Mouse (Mus musculus): ENCODE data around the gene Exoc2.

The Exoc2 gene

DNA sequence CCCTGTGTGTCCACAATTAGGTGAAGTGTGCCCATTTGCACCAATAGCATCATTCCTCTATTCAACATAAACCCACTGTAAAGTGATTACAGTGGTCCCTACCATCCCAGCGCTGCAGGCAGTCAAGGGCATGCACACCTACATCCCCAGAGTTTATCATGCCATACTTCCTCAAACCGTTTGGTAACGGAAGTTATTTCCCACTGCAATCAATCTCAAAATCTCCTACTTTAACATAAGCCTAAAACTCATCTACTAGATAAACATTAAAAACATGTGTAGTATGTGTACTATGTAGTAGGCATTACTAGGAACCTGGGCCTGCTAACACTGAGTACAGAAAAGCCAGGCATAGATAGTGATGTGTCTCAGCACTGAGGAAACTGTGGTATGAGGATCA is 2.8 kb downstream of the Exoc2 start:
- in situ Hi-C loops (cut with MboI) = no loop called here

DNA sequence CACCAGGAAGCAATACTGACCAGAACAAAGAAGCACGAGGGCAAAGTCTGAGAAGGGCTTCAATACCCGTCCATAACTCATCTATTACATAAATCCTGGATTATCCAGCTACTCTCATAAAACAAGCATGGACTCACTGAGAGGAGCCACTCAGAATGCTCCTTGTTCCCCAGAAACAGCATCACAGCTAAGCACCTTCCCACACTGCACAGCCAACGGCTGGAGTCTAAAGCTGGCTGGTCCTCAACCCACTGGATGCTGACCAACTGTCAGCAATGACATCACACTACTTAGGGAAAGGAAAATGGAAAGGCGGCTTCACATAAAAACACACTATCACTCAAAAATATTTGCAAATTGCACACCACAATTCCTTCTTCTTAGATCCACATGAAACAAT is 5.6 kb downstream of the Exoc2 start:
- in situ Hi-C loops (cut with MboI) = no loop called here

DNA sequence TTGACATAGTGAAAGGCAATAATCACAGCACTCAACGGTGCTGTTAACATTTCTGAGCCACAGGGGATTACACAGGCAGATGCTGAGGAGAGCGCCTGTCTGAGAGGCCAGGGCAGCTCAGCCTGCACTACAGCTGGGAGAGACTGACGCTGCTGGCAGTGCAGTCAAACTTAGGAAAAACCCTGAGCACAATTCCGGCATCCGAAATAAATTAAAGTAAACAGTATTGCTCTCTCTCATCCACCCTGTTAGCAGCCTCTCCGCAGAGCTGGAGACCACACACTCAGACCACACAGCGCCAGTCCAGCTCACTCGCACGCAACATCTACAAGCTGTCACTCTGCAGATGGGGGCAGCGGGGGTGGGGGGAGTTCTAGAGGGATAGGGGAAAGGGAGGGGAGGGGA is 7.4 kb downstream of the Exoc2 start:
- in situ Hi-C loops (cut with MboI) = no loop called here

DNA sequence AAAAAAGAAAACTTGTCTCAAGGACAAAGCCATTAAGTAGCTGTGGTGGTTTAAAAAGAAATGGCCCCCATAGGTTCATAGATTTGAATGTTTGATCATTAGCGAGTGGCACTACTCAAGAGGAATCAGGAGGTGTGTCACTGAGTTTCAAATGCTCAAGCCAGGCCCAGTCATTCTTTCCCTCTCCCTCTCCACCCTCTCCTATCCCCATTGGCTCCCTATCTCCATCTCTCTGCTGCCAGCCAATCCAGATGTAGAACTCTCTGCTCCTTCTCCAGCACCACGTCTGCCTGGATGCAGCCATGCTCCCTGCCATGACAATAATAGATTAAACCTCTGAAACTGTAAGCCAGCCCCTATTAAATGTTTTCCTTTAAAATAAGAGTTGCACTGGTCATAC is 12.0 kb downstream of the Exoc2 start:
- in situ Hi-C loops (cut with MboI) = no loop called here

DNA sequence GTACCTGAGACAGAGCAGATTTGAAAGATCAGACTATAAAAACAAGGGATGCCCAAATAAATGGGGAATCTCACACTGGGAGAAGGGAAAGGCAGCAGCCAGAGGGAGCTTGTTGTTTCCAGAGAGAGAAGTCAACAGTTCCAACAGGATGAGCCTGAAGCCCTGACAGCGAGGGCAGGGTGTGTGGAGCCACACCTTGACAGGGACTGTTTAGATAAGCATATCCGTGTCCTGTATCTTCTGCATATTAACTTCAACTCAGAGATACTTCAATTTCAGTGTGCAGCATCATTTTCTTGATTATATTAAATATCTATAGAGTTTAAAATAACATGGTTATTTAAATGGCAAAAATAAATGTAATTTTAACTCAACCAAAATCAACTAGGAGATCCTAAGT is 13.2 kb downstream of the Exoc2 start:
- in situ Hi-C loops (cut with MboI) = no loop called here

DNA sequence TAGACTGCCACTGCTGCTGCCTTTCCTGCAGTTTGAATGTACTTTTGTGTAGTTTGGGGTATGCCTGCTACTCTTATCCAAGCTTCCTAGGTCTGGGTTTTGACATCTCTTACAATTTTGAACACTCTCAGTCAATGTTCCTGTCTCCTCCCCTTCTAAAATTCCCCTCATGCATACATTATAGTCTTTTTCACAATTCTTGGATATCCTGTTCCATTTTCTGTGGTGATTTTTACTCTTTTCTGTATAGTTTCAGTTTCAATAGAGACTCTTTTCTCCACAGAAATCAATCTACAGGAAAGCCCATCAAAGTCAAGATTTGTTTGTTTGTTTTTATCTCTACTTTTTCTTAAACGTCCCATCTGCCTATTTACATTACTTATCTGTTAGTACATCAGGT is 20.3 kb downstream of the Exoc2 start:
- in situ Hi-C loops (cut with MboI) = no loop called here

DNA sequence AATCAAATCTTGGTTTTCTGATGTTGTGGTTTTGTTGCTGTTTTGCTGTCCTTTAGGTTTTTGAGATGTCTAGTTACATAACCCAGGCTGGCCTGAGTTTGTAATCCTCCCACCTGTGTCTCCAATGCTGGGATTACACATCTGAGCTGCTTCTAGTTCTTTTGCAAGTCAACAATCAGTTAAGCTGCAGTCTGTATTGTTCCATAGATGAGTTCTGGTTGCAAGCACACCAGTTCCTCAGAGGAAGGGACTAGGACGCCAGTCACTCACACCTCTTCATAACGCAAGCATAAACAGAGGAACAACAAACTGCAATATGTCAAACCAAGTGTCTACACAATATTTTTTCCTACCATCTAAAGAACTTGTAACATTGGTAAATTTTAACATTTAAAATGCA is 21.8 kb downstream of the Exoc2 start:
- in situ Hi-C loops (cut with MboI) = no loop called here

DNA sequence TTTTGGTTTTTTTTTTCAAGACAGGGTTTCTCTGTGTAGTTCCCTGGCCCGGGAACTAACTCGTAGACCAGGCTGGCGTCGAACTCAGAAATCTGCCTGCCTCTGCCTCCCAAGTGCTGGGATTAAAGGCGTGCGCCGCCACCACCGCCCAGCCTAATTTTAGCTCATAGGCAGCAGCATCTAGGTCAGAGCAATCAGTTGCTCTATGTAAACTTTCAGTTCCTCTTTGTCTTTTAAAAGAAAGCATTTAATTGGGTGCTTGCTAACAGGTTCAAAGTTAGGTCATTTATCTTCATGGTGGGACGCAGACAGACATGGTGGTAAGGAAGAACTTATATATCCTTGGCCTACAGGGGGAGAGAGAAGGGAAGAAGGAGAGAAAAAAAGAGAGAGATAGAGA is 24.7 kb downstream of the Exoc2 start:
- in situ Hi-C loops (cut with MboI) = no loop called here

DNA sequence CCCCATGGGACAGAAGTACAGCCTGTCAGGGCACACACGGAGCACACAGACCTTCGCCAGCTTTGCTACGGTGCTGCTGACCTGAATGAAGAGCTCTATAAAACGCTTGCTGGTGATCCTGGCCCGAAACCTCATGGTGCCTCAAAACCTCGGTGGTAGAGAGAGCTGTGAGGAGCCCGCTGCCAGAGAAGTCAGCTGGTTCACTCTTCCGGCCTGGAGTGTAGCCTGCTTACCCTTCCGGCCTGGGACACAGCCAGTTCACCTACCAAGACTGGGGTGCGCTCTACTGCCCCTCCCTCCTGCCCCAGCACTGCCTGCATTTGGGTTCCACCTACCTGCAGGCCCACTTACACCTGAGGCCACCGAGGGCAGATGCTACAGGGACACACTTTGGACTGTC is 26.4 kb downstream of the Exoc2 start, which contains the start of gene Hus1b:
TSS of gene Hus1b (minus strand) at position 220 of the 400 bp plus-strand sequence.
- in situ Hi-C loops (cut with MboI) = no loop called here

DNA sequence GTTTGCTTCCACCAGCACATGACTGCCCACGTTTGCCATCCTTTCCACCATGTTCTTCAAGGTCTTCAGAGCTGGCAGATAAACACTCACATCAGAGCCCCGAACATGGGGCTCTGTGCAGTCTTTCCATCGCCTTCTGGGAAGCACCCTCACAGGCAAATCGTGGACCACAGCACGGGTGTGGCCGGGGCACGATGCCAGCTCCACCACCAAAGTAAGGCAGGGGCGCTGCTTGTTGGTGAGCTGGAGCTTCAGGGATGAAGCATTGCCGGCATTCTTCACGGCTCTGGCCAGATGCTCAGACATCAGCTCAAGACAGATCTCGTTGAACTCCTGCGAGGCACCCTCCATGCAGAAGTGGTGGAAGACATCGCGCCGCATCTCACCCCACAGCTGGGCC is 26.8 kb downstream of the Exoc2 start:
- in situ Hi-C loops (cut with MboI) = no loop called here

DNA sequence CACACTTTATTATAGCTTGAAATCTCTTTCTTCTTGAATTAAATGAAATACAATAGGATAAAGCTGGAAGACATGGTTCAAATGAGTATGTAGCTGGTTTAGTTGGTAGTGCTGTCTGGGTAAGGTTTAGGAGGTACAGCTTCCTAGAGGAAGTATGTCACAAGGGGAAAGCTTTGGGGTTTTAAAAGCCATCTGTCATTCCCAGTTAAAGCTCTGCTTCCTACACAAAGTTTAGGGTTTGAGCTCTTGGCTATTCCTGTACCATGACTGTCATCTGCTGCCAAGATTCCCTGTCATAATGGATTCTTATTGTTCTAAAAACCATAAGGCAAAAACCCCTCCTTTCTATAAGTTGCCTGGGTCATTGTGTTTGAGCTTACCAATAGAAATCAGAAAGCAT is 28.1 kb downstream of the Exoc2 start:
- in situ Hi-C loops (cut with MboI) = no loop called here

DNA sequence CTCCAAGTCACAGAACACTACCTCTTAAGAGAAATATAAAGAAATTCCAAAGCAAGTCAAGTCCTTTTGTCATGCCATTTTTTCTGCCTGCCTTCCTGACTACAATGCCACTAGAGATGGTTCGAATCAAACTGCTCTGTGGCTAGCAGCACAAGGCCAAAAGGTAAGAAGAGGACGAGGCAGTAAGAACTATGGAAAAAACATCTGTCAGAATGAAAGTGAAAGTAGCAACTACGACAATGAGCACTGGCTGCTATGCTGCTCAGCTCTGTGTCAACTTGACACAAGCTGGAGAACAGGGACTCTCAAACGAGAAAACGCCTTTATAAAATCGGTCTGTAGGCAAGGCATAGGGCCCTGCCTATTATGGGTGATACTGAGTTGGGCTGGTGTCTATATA is 40.9 kb downstream of the Exoc2 start:
- in situ Hi-C loops (cut with MboI) = no loop called here

DNA sequence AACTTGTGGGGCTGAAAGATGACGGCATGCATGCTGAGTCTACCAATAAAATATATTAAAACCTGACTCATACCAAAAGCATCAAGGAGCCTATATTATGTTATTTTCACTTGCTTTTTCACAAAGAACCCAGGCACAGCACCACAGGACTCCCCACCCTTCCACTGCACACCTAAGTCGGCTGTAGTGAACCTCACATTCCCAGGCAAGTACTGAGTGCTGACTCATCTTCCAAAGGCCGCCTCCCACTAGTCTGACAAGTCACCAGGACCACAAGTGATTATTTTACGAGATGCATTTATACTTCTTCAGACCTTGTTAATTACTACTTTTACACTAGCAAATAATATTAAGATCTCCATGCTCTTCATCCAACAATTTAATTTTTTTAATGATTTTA is 42.3 kb downstream of the Exoc2 start:
- in situ Hi-C loops (cut with MboI) = no loop called here

DNA sequence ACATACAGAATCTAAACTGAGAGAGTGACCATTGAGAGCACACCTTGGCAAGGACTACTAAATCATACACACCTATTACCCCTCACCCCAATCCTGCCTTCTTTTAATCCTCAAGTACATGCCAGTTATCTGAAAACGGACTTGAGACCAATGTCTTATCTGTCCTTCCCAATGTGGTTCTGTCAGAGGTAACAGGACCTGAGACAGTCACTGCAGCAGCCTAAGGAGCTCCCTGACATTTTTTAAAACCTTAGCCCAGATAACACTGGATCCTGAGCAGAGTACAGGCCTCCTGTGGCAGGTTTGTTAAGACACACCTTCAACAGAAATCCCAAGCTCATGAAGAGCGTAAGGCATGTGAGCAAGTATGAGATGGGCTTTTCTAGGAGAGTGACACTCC is 44.8 kb downstream of the Exoc2 start:
- in situ Hi-C loops (cut with MboI) = no loop called here

DNA sequence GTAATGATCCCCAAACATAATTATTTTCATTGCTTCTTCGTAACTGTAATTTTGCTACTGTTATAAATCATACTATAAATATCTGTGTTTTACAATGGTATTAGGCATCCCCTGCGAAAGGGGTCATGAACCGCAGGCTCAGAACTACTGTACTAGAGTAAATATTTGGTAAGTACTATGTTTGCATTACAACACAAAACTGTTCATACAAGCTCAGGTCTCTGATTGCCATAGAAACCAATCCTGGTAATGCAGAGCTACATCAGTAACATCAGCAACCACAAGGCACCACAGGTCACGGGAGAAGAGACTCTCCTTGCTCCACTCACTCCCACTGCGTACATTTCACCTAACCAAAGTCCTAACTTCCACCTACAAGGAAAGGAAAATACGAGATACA is 49.6 kb downstream of the Exoc2 start:
- in situ Hi-C loops (cut with MboI) = no loop called here

DNA sequence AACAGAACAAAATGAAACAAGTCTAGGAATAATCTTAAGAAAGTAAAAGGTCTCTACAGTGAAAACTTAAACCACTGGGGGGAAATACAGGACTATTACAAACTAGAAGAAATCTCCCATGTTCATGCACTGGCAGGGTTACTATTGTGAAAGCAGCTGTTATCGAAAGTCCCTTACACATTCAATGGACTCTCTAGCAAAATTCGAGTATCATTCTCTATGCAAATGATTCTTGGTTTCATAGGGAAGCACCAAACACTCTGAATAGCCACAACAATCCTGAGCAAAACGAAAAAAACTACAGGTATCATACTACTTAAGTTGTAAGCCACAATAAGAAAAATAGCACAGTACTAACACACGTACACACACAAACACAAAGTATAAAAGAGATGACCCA is 52.0 kb downstream of the Exoc2 start:
- in situ Hi-C loops (cut with MboI) = no loop called here

DNA sequence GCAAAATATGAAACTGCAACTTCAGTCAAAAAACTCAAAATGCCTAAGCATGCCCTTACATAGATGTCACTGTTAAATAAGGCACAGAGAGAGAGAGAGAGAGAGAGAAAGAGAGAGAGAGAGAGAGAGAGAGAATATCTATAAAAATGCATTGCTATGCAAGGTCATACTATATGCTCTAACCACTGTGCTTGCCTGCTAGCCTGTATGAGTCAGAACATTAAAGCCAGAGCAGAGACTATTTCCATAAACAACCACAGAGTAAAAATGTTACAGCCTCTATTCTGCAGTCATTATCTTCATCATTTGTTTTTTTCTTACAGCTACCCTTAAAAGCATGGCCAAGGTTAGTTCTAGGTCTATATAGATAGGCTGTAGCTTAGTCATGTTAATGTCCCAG is 60.1 kb downstream of the Exoc2 start:
- in situ Hi-C loops (cut with MboI) = no loop called here

DNA sequence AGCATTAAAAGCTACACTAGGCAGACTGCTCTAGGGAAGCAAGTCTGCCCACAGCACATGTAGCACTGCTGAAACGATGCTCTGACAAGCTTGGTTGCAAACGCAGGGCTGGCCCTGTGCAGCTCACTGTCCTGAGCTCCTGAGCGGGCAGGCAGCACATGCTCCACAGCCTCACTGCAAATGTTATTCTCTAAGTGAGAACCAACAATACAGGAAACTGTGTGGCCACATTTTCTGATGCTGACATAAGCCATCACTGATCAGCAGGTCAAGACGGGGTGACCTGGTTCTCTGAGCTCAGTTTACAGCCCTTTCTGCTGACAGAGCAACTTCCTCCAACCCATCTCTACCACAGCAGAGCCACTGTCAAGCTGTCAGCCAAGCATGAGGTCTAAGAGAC is 60.9 kb downstream of the Exoc2 start:
- in situ Hi-C loops (cut with MboI) = no loop called here

DNA sequence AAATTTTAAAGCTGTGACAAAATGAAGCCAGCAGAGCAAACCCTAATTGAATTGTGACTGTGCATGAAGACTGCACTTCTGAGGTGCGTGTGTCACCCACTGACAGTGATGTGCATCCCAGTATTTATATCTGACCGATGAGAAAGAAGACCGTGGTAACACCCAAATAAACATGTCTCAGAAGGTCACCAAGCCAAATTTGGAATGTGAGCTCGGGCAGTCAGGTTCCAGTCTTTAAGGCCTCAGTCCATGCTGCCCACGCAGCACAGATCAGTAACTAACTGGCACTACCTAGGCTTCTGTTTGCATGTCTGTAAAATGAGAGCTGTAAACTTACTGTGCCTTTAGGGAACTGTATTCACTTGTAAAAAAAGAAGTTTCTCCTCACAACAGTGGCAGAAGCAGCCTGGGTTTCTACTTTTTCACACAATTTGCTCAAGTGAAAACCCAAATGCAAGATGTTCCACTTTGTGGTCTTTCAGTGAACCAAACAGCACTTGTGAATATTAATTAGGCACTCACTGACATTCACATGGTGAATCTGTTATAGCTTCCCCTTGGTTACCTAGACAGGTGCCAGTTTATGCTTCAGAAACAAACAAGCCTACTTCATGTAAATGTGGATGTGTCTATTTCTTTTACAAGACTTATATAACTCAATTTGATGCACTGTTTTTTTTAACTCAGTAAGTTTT is 61.8 kb downstream of the Exoc2 start:
- in situ Hi-C loops (cut with MboI) = no loop called here

DNA sequence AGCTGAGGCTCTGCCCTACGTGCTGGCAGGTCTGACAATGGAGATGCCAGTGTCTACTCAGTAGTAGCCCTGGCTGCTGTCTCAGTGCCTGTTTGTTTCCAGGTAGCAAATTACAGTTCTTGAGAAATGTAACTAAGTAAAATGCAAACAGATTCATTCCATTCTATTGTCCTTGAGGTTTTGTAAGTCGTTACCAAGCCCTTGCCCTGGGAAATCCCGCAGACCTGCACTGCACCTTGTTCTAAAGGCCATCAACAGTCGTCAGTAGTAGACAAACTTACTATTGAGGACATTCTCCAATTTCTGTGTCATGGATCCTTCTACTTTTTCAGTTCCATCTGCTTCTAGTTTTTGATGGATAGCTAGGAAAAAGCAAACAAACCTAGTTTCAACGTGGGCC is 63.0 kb downstream of the Exoc2 start:
- in situ Hi-C loops (cut with MboI) = no loop called here

DNA sequence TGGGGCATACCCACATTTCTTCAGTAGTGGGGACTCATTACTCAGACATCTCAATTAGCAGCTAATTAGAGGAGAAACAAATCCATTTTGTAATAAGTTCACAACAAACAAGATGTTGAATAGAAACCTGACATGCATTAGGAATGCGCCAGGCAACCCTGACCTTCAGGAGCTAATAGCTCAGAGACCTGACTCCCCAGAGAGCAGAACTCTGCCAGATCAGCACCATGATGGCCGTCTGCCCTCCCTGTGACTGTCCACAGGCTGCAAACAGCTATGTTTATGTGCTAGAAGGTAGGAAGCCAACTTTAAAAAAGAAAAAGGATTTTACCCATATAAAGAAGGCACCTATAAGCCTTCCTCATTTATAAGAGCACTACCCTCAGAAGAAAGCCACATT is 71.6 kb downstream of the Exoc2 start:
- in situ Hi-C loops (cut with MboI) = no loop called here

DNA sequence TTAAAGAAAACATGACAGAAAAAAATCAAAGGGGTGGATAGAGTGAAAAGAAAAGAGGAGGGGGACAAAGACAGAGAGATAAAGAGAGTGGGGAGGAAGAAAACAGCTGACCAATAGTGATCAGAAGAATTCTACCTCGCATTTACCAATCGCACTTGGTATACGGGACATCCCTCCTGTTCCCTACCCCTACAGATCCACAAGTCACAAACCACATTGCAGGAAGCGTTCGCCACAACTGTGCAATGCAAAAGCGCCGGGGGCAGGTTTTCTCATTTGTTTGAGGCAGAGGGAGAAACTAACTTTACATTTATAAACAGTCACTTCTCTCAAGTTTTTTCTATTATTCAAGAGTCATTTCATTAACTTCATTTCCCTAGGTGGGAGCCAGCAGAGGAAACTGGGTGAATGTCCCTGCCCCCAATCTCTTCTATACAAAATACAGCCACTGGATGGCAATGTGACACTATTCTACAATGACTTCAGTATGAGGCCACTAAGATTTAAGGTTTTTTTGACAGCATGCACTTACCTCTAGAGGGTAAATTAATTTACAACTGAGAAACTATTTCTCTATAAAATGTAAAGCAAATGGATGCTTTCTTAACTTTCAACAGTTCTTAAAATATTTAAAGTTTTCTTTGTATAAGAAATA is 72.4 kb downstream of the Exoc2 start:
- in situ Hi-C loops (cut with MboI) = no loop called here

DNA sequence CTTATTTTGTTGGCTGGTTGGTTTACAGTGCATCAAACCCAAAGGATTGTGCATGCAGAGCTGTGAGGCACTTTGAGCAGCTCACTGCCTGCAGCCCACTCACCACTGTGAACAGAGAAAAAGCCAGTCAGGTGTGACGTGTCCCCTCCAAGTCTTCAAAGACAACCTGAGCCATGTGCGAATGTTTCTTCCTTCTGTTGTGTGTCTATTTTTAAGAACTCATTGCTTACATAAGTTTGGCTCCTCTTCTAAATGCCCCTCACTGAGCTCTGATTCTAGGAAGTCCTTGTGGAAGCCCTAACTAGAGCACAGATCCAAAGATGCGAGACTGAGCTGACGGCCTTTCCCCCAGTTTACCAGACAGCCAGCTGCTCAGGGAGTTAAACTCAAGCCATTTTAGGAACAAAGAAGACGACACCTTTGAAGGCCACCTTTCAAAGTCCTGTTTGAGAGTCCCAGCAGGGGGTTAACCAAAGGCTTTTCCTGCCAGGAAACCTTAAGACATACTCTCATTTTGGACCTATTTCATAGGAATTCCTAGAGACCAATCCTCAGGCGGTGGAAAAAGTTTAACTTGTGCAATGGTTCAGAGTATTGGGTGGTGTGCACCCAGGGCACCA is 79.8 kb downstream of the Exoc2 start:
- in situ Hi-C loops (cut with MboI) = loop anchor here (25.0 kb wide), 1 partner anchor 743 kb away; the partner anchor contains the start of gene Foxf2

Data from mature B cell (primary cell).